Mouse (Mus musculus) C2C12 (cell line): ENCODE measurements around the gene Med12l. TPM values are rescaled to one million over a fixed set of nuclear protein-coding genes. Genes with fewer than 3 reads are reported as not detected.
"Not testable (repeated sequence)": the region's sequence is repeated elsewhere in the genome, so short reads cannot be mapped to it uniquely, and the experiment has no call there.

Experiments
- H3K27me3 ChIP-seq: one replicate; pipeline ENCODE4 v1.6.1; 2011; ENCODE audit not compliant: control insufficient read depth, insufficient read depth, insufficient read length
- H3K36me3 ChIP-seq: one replicate; pipeline ENCODE4 v1.6.1; 2011; ENCODE audit not compliant: control insufficient read depth, insufficient read depth
- H3K4me3 ChIP-seq: one replicate; pipeline ENCODE4 v1.5.1; 2011; ENCODE audit warnings: mild to moderate bottlenecking, control low read depth; ENCODE audit not compliant: poor library complexity, insufficient read depth, severe bottlenecking
- H3K79me2 ChIP-seq: one replicate; pipeline ENCODE4 v1.6.1; 2011; ENCODE audit not compliant: control insufficient read depth, insufficient read depth
- H3K79me3 ChIP-seq: one replicate; pipeline ENCODE4 v1.6.1; 2011; ENCODE audit warnings: low read depth, control low read depth
- H3ac ChIP-seq: one replicate; pipeline ENCODE3; 2011; ENCODE audit warnings: low read depth; ENCODE audit not compliant: control insufficient read depth, insufficient read length
- CEBPB ChIP-seq: IDR thresholded peaks from one replicate; pipeline ENCODE4 v1.6.1; 2011; ENCODE audit warnings: low read depth, mild to moderate bottlenecking, control low read depth, moderate library complexity
- CTCF ChIP-seq: IDR thresholded peaks from one replicate; pipeline ENCODE4 v1.5.1; 2011; ENCODE audit not compliant: control insufficient read depth, insufficient read depth, insufficient read length
- FOSL1 ChIP-seq: IDR thresholded peaks from one replicate; pipeline ENCODE4 v1.8.0; 2011; ENCODE audit warnings: mild to moderate bottlenecking, low read length; ENCODE audit not compliant: poor library complexity, insufficient read depth, severe bottlenecking
- MAX ChIP-seq: IDR thresholded peaks from one replicate; pipeline ENCODE4 v1.6.1; 2011; ENCODE audit warnings: mild to moderate bottlenecking, control low read depth
- MYOD1 ChIP-seq: IDR thresholded peaks from one replicate; pipeline ENCODE4 v1.6.1; 2011; ENCODE audit warnings: low read depth; ENCODE audit not compliant: control insufficient read depth, insufficient read length
- MYOG ChIP-seq: IDR thresholded peaks from one replicate; pipeline ENCODE4 v1.6.1; 2011; ENCODE audit not compliant: control insufficient read depth, insufficient read length; ENCODE audit errors: extremely low read depth
- USF1 ChIP-seq: IDR thresholded peaks from one replicate; pipeline ENCODE4 v1.6.1; 2011; ENCODE audit warnings: low read depth, mild to moderate bottlenecking, control low read depth, moderate library complexity
- polyA plus RNA-seq: library from polyadenylated mRNA; unstranded; fragments of >200 nt; fragmentation: generic; extraction: Trizol; gene quantifications from one replicate; pipeline ENCODE4 v1.2.1, GENCODE M21; 2012; ENCODE audit warnings: missing spikeins

The Med12l gene
- polyA plus RNA-seq, 1 experiment, result not detected

GRCm38 (mm10) chr3:59097421-59097820 is 91.8 kb downstream of the Med12l start:
- Histone ChIP-seq H3K27me3 (no peaks in the 10 kb centered on the region), H3K79me2 (no peaks in the 10 kb centered on the region), H3ac (no peak overlapping the region), H3K79me3 (no peaks in the 10 kb centered on the region), H3K36me3 (no peaks in the 10 kb centered on the region), H3K4me3 (no peak overlapping the region)
- no peak for TF ChIP-seq MYOG
- no peak for TF ChIP-seq FOSL1
- no peak for TF ChIP-seq USF1
- TF ChIP-seq CTCF, result no peak
- TF ChIP-seq CEBPB, result no peak
- TF ChIP-seq MYOD1, result no peak
- no peak for TF ChIP-seq MAX

DNA sequence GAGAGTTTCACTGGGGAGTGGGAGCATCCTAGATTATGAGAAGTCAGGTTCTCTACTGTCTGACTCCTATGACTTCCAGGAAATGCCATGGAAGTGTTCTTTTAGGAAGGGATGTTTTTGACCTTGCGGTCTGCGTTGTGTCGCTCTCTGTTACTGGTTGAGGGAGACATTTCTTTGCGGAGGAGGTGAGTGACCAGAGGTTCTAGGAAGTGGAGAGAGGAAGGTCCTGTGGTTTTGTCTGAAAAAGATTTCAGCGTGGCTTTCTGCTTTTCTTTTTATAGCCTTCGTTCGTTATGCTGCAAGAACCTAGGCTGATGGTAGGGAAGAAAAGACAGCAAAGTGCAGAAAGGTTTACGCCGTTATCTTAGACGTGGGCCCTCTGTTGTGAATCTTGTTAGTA is 92.9 kb downstream of the Med12l start:
- Histone ChIP-seq H3K79me3 (no peaks in the 10 kb centered on the region), H3K27me3 (no peaks in the 10 kb centered on the region), H3K4me3 (no peak overlapping the region), H3K36me3 (no peaks in the 10 kb centered on the region), H3ac (no peak overlapping the region), H3K79me2 (no peaks in the 10 kb centered on the region)
- no peak for TF ChIP-seq CTCF
- TF ChIP-seq MAX, result no peak

- H3K27me3 ChIP-seq, result no peaks in the 10 kb centered on the region
- H3K79me2 ChIP-seq, result no peaks in the 10 kb centered on the region
- H3K4me3 ChIP-seq, result no peak within 1 kb of the TSS
- H3K79me3 ChIP-seq, result no peaks in the 10 kb centered on the region
- no peaks in the 10 kb centered on the region for H3K36me3 ChIP-seq
- TF ChIP-seq MYOG, result no peak
- TF ChIP-seq FOSL1, result no peak
- TF ChIP-seq CTCF, result no peak
- no peak within 1 kb of the TSS for H3ac ChIP-seq
These were observed 95.8 kb downstream of the Med12l start, which contains the start of gene Gpr171 for GRCm38 (mm10) chr3:59101218-59101986. TSS of gene Gpr171 (minus strand) at chr3:59101821.

- H3K4me3 ChIP-seq, result no peak overlapping the region
- TF ChIP-seq CTCF (no peak), MYOD1 (no peak), FOSL1 (no peak), USF1 (no peak), MAX (no peak), MYOG (no peak)
- no peaks in the 10 kb centered on the region for H3K79me3 ChIP-seq
These were observed 96.5 kb downstream of the Med12l start for GRCm38 (mm10) chr3:59102146-59102545.

DNA sequence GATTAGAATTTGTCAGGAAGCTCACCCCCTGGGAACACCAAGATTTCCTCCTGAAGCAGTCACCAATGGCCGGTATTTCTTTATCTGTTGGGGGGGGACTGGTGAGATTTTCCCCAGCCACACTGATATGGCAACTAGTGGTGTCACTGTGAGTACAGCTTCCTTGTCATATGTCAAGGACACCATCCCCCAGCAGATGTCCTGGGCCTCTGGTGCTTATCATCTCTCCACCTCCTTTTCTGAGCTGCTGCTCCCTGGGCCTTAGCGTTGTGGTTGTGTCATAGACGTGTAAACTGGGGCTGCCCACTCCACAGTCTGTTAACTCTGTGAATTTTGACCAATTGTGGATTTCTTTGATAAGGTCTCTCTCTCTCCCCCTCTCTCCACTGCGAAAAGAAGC is 98.8 kb downstream of the Med12l start:
- TF ChIP-seq MYOG (no peak), MYOD1 (no peak), USF1 (no peak), MAX (no peak), CTCF (no peak), CEBPB (no peak), FOSL1 (no peak)
- H3K79me3 ChIP-seq, result no peaks in the 10 kb centered on the region
- H3K27me3 ChIP-seq, result no peaks in the 10 kb centered on the region
- H3K36me3 ChIP-seq, result no peaks in the 10 kb centered on the region
- no peaks in the 10 kb centered on the region for H3K79me2 ChIP-seq
- no peak overlapping the region for H3ac ChIP-seq
- H3K4me3 ChIP-seq, result no peak overlapping the region

More at GRCm38 (mm10) chr3:59102146-59102545, 96.5 kb downstream of the Med12l start:
- H3K27me3 ChIP-seq, result no peaks in the 10 kb centered on the region
- no peaks in the 10 kb centered on the region for H3K79me2 ChIP-seq
- no peaks in the 10 kb centered on the region for H3K36me3 ChIP-seq
- no peak overlapping the region for H3ac ChIP-seq

DNA sequence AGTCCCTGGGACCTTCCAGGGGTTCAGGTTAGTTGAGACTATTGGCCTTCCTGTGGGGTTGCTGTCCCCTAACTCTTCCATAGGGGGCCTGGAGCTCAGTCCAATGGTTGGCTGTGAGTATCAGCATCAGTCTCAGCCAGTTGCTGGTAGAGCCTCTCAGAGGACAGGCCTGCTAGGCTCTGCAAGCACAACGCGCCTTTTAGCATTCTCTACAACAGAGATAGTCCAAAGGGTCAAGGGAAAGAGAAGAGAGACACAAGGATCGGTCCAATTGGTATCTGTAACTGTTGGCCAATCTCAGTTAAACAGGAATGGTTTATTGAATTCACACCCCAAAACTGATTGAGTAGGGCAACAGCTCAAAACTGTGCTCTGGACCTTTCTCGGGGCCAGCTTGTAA is 101.8 kb downstream of the Med12l start:
- no peaks in the 10 kb centered on the region for H3K79me3 ChIP-seq
- H3K36me3 ChIP-seq, result no peaks in the 10 kb centered on the region
- H3K4me3 ChIP-seq, result no peak overlapping the region
- no peaks in the 10 kb centered on the region for H3K27me3 ChIP-seq
- H3K79me2 ChIP-seq, result no peaks in the 10 kb centered on the region
- no peak for TF ChIP-seq MYOG
- TF ChIP-seq CEBPB, result no peak
- no peak for TF ChIP-seq CTCF
- no peak for TF ChIP-seq FOSL1
- TF ChIP-seq USF1, result no peak
- TF ChIP-seq MAX, result no peak
- no peak for TF ChIP-seq MYOD1
- H3ac ChIP-seq, result no peak overlapping the region

GRCm38 (mm10) chr3:59109834-59110233 is 104.2 kb downstream of the Med12l start:
- not testable (repeated sequence) for H3K36me3 ChIP-seq, H3K4me3 ChIP-seq, H3ac ChIP-seq, H3K79me3 ChIP-seq, H3K79me2 ChIP-seq, H3K27me3 ChIP-seq
